Mouse (Mus musculus): ENCODE measurements around the gene Aldh1b1.

DNA sequence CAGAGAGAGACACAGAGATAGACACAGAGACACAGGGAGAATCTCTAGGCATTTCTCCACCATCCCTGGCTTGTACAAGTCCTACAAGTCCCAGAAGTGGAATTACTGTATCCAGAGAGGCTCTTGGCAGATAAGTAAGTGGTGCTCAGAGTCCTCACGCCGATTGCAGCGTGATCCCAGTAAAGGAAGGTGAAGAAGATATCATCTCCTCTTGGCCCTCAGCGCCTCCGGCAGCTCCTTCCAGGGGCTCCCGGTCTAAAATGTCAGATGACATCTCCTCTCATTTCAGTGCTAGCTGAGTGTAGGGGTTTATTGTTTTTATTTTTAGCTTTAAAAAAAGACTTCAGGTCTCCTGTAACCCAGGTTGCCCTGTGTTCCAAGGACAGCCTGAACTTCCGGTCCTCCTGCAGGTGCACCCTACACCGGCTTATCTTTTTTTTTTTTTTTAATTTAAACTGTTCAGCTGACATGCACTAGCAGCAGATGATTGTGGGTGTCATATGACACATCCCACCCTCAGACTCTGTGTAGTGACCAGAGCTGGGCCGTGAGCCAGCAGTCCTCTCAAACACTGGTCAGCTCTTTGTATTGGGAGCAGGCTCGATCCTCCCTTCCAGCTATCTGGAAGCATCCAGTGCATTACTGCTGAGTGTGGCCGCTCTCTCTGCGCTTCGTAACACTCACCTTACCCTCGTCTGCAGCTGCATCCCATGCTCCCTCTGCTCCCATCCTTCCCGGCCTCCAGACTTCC, 54.8 kb downstream of the Aldh1b1 start:
- TF ChIP-seq CTCF (conservative IDR thresholded peaks at IDR 0.05; ENCODE audit: low read length), result no peak
- TF ChIP-seq NANOG (IDR thresholded peaks at IDR 0.05; ENCODE audit: borderline replicate concordance, low read length), result no peak
- no peak for TF ChIP-seq POU5F1 (IDR thresholded peaks at IDR 0.05; ENCODE audit: borderline replicate concordance, low read length)

Measured in E14TG2a.4 (cell line).